26 mouse cellular contexts compared by ENCODE assay signal in the genomic region with DNA sequence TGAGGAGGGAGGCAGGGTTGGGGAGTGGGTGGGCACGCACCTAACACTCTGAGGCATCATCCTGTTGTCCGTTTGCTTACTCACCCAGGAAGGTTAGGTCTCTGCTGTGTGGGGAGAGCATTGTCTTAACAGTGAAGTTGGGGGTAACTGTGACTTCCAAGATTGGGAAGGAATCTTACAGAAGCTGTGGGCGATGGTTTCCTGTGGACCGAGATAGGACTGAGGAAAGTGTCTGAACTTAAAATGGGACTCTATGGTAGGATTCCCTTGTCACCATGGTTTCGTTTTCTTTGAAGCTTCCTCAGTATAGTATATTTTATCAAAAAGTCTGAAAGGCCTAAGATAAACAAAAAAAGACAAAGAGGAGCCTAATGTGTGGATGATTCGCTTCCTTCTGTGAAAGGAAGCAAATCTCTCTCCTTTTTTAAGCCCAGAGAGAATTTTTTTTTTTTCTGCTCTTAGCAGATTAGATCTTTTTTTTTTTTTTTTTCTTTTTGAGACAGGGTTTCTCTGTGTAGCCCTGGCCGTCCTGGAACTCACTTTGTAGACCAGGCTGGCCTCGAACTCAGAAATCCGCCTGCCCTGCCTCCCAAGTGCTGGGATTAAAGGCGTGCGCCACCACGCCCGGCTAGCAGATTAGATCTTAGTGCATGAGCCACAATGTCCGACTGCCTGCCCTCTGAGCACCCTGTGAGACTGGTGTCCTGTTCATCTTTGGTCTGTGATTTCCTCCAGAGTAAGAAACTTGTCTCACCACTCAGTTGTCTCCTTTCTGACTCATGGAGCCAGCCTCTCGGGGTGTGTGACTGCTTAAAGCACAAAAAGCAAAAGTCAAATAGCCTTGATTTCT.
DNase-seq lines count a peak whose midpoint lies in the region; TF ChIP-seq lines count a peak whose summit lies in the region.
"Had no signal": no experiment of that assay in that cellular context is flagged by ENCODE, and none has a peak within 500 bp of the region (broad histone marks: within the 10 kb centered on the region; RNA-seq: fewer than 3 reads in every experiment).

No protein-coding gene starts in this region.

- peaks cover 67% of the 10 kb centered on the region for H3K4me1 ChIP-seq in heart, embryonic 10.5 days

- no peak for TF ChIP-seq CTCF in left cerebral cortex, adult 2 months (IDR thresholded peaks at IDR 0.05)

- H3K27me3 ChIP-seq in heart, embryonic 10.5 days (ENCODE audit: insufficient read depth, poor library complexity, severe bottlenecking), result no peaks in the 10 kb centered on the region
- H3K27me3 ChIP-seq: embryonic facial prominence, embryonic 15.5 days; hindbrain, embryonic 12.5 days; intestine, embryonic 15.5 days; limb, embryonic 15.5 days; midbrain, embryonic 13.5 days; Patski; stomach, embryonic 15.5 days had no signal

- H3K4me3 ChIP-seq in heart, embryonic 10.5 days, result no peak overlapping the region
- H3K4me3 ChIP-seq in left cerebral cortex, adult 2 months, result no peak overlapping the region
- H3K4me3 ChIP-seq: embryonic facial prominence, embryonic 15.5 days; hindbrain, embryonic 12.5 days; intestine, embryonic 15.5 days; limb, embryonic 15.5 days; midbrain, embryonic 13.5 days; stomach, embryonic 15.5 days had no signal

- H3K27ac ChIP-seq in heart, embryonic 10.5 days, result peak overlapping the region; percentile 29; the same call in 1 of the 2 replicates
- peak overlapping the region; percentile 57 for H3K27ac ChIP-seq in left cerebral cortex, adult 2 months
- H3K27ac ChIP-seq: embryonic facial prominence, embryonic 15.5 days; hindbrain, embryonic 12.5 days; intestine, embryonic 15.5 days; limb, embryonic 15.5 days; midbrain, embryonic 13.5 days; stomach, embryonic 15.5 days had no signal

- no peak for DNase-seq in heart, embryonic 10.5 days (ENCODE audit: low spot score)
- DNase-seq in heart, adult 11 months, result no peak
- no peak for DNase-seq in left cerebral cortex, adult 2 months (ENCODE audit: extremely low spot score in 1 of 2, low spot score in 2 of 2)
- no peak for DNase-seq in left cerebral cortex, adult 11 months (ENCODE audit: low spot score)
- DNase-seq in CD4-positive helper T cell, adult 2 months (ENCODE audit: low read depth, low spot score), result peak; percentile 14
- peak; percentile 32 for DNase-seq in induced T-regulatory cell, adult 2 months (ENCODE audit: low read depth)
- DNase-seq in kidney, postnatal 10 days, result no peak
- DNase-seq in left cerebral cortex, adult 9 months (ENCODE audit: low spot score in 2 of 2), result no peak
- DNase-seq: adrenal gland, adult 8-10 months; cerebellum, adult 11 months; cerebellum, postnatal 25 days; heart, postnatal 10 days; kidney, adult 9 months; kidney, postnatal 36 days; layer of hippocampus, adult 9-11 months; lung, adult 2 months; right cerebral cortex, postnatal 14 days; thymus, adult 18-20 months; thymus, postnatal 4 days had no signal

- H3K36me3 ChIP-seq in heart, embryonic 10.5 days, result peaks cover 19% of the 10 kb centered on the region

- WGBS in heart, embryonic 10.5 days, result 65% methylated on average over 15 of the region's 15 CpGs

- no peaks in the 10 kb centered on the region for H3K9me3 ChIP-seq in heart, embryonic 10.5 days
- H3K9me3 ChIP-seq: embryonic facial prominence, embryonic 15.5 days; hindbrain, embryonic 12.5 days; intestine, embryonic 15.5 days; limb, embryonic 15.5 days; midbrain, embryonic 13.5 days; stomach, embryonic 15.5 days had no signal

- intact Hi-C loops in left cerebral cortex, adult 2 months (cut with DNase I), result no loop called here

Comparison
In these comparisons a context has a peak if more than half of its experiments do, and no peak if none do; other contexts are left out.
1. DNase-seq: peak in CD4-positive helper T cell, adult 2 months (single experiment) and induced T-regulatory cell, adult 2 months (single experiment); none in heart, embryonic 10.5 days (single experiment), heart, adult 11 months (single experiment), left cerebral cortex, adult 2 months (0 of 2), left cerebral cortex, adult 11 months (single experiment), kidney, postnatal 10 days (single experiment) and left cerebral cortex, adult 9 months (0 of 2).